ENCODE assay signal across 19 mouse cellular contexts in genomic region chr4:140922508-140922907, GRCm38 (mm10).
"Had no signal": no experiment of that assay in that cellular context is flagged by ENCODE, and none has a peak within 500 bp of the region (broad histone marks: within the 10 kb centered on the region; RNA-seq: fewer than 3 reads in every experiment).

No protein-coding gene starts in this region.

- H3K4me3 ChIP-seq: limb, embryonic 15.5 days; liver, embryonic 13.5 days; lung, embryonic 15.5 days; megakaryocyte, embryonic 14.5 days; midbrain, embryonic 15.5 days; neural tube, embryonic 13.5 days had no signal

- ATAC-seq: liver, postnatal 0 days; midbrain, embryonic 15.5 days had no signal

- H3K4me2 ChIP-seq: limb, embryonic 15.5 days; liver, embryonic 13.5 days; lung, embryonic 15.5 days; midbrain, embryonic 11.5 days; midbrain, embryonic 15.5 days; neural tube, embryonic 13.5 days had no signal

- H3K36me3 ChIP-seq: limb, embryonic 15.5 days; liver, embryonic 13.5 days; lung, embryonic 15.5 days; midbrain, embryonic 15.5 days; neural tube, embryonic 13.5 days had no signal

- H3K9ac ChIP-seq: limb, embryonic 15.5 days; liver, embryonic 13.5 days; liver, postnatal 0 days; lung, embryonic 15.5 days; midbrain, embryonic 15.5 days; neural tube, embryonic 13.5 days had no signal

- H3K27ac ChIP-seq: kidney, postnatal 0 days; limb, embryonic 15.5 days; liver, embryonic 13.5 days; lung, embryonic 15.5 days; macrophage; midbrain, embryonic 15.5 days; neural tube, embryonic 13.5 days; stomach, postnatal 0 days had no signal

- DNase-seq: kidney, adult 9 months; kidney, postnatal 36 days; layer of hippocampus, adult 9-11 months; left cerebral cortex, postnatal 4 days; liver, embryonic 13.5 days; liver, postnatal 0 days; lung, postnatal 14 days; retina, postnatal 1 day; right cerebral cortex, postnatal 25 days; thymus, postnatal 14 days had no signal

- H3K4me1 ChIP-seq: limb, embryonic 15.5 days; lung, embryonic 15.5 days; midbrain, embryonic 15.5 days had no signal

- H3K27me3 ChIP-seq: liver, embryonic 13.5 days; lung, embryonic 15.5 days; midbrain, embryonic 15.5 days had no signal

- H3K9me3 ChIP-seq: limb, embryonic 15.5 days; liver, embryonic 13.5 days; lung, embryonic 15.5 days; megakaryocyte, embryonic 14.5 days; midbrain, embryonic 15.5 days; neural tube, embryonic 13.5 days had no signal
